Mouse (Mus musculus) forebrain, postnatal 0 days (tissue): ENCODE results near the gene Rrp8. TPM values are rescaled to one million over a fixed set of nuclear protein-coding genes. Genes with fewer than 3 reads are reported as not detected.

Experiments used
- ATAC-seq: fragments of 200-750 bp; cut with Nextera tagmentation; 2 replicates; pipeline ENCODE4 v1.8.0; 2017; ENCODE audit warnings: mild to moderate bottlenecking, moderate library complexity
- DNase-seq: peaks from one replicate; pipeline ENCODE4 v3.0.0-alpha.2; 2015
- H3K27ac ChIP-seq: fragments of 300-500 bp; sonication (generic); 2 replicates; pipeline ENCODE4 v1.5.1; 2014; ENCODE audit warnings: low read depth, mild to moderate bottlenecking, antibody characterized with exemption, low read length, moderate library complexity, mixed read lengths
- H3K27me3 ChIP-seq: fragments of 300-500 bp; sonication (generic); 2 replicates; pipeline ENCODE4 v1.6.1; 2014; ENCODE audit warnings: mild to moderate bottlenecking, low read length, mixed read lengths; ENCODE audit not compliant: insufficient read depth
- H3K36me3 ChIP-seq: fragments of 300-500 bp; sonication (generic); 2 replicates; pipeline ENCODE4 v1.6.1; 2014; ENCODE audit warnings: mild to moderate bottlenecking, moderate library complexity; ENCODE audit not compliant: insufficient read depth
- H3K4me1 ChIP-seq: fragments of 300-500 bp; sonication (generic); 2 replicates; pipeline ENCODE4 v1.6.1; 2014; ENCODE audit warnings: antibody characterized with exemption; ENCODE audit not compliant: insufficient read depth
- H3K4me2 ChIP-seq: fragments of 300-500 bp; sonication (generic); 2 replicates; pipeline ENCODE4 v1.6.1; 2014; ENCODE audit warnings: low read depth, mild to moderate bottlenecking, moderate library complexity
- H3K4me3 ChIP-seq: fragments of 300-500 bp; sonication (generic); 2 replicates; pipeline ENCODE4 v1.5.1; 2014; ENCODE audit warnings: low read depth, low read length, mixed read lengths
- H3K9ac ChIP-seq: fragments of 300-500 bp; sonication (generic); 2 replicates; pipeline ENCODE4 v1.6.1; 2014; ENCODE audit warnings: mild to moderate bottlenecking
- H3K9me3 ChIP-seq: fragments of 300-500 bp; sonication (generic); 2 replicates; pipeline ENCODE4 v1.6.1; 2016; ENCODE audit warnings: low read length
- CTCF ChIP-seq: sonication (generic); IDR thresholded peaks from 2 replicates; pipeline ENCODE4 v1.5.1; 2016; ENCODE audit warnings: antibody characterized with exemption, control low read depth, low read depth
- WGBS: fragments of 180-500 bp; shearing (Covaris S2); extraction: QIAGEN DNeasy Blood & Tissue Kit; methylation state at CpG from one replicate; pipeline ENCODE4 v1.1.7; 2014; 5-methylcytosine and 5-hydroxymethylcytosine counted together
- polyA plus RNA-seq: library from polyadenylated mRNA; unstranded; fragments of >200 nt; fragmentation: Nextera tagmentation; extraction: Ambion mirVana; gene quantifications from 2 replicates; pipeline ENCODE4 v1.2.1, GENCODE M21; 2015
- total RNA-seq: library from RNA; depleted of rRNA; stranded (reverse); fragments of >200 nt; gene quantifications from 2 replicates; pipeline ENCODE4 v1.2.3, GENCODE M21; 2014; rRNA removed

The Rrp8 gene
- total RNA-seq = 22.1 and 26.6 TPM in 2 replicates
- 16.0 and 19.1 TPM in 2 replicates for polyA plus RNA-seq

DNA sequence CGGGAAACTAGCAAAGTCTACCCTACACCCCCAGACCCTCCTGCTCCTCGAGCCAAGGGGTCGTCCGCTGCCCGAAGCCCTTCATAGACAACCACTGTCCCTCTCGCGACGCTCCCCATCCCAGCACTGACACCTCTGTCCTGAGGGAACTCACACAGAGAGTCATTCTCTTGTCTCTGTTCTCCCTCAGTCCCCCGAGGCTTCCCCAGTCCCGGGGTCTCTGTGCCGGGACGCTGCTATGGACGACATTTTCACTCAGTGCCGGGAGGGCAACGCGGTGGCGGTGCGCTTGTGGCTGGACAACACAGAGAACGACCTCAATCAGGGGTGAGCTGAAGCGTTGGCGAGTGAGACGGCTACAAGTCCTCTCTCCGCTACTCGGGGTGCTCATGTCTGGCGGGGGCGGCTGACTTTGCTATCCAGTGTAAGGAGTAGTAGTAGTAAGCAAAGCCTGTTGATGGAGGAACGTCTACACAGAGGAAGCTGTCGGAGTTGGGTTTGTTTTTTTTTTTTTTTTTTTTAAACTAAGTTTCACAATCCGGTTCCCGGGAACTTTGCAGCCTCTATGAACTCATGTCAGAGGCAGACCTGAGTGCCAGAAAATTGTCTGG, at the start of gene Rrp8:
Gene Rrp8 (minus strand): TSS at position 475 of the 611 bp plus-strand sequence.
- ATAC-seq (peak; percentile 19), DNase-seq (no peak)
- Histone ChIP-seq H3K36me3 (peaks cover 46% of the 10 kb centered on the region), H3K27me3 (no peaks in the 10 kb centered on the region), H3K27ac (peak within 1 kb of the TSS; percentile 71), H3K9ac (peak within 1 kb of the TSS; percentile 74), H3K4me3 (peak within 1 kb of the TSS; percentile 81), H3K4me1 (peaks cover 9% of the 10 kb centered on the region), H3K9me3 (no peaks in the 10 kb centered on the region), H3K4me2 (peak within 1 kb of the TSS; percentile 96)
- TF ChIP-seq CTCF = no peak
- under 1% methylated on average over 30 of the region's 30 CpGs for WGBS

GRCm38 (mm10) chr7:105786506-105787284, 49.5 kb upstream of the Rrp8 start:
- TF ChIP-seq CTCF = no peak
- DNase-seq (peak; percentile 63), ATAC-seq (peak; percentile 79)
- Histone ChIP-seq H3K27ac (peak overlapping the region; percentile 99), H3K4me2 (peak overlapping the region; percentile 83), H3K4me3 (peak overlapping the region; percentile 97), H3K4me1 (peaks cover 35% of the 10 kb centered on the region), H3K36me3 (peaks cover 18% of the 10 kb centered on the region), H3K27me3 (no peaks in the 10 kb centered on the region), H3K9me3 (no peaks in the 10 kb centered on the region), H3K9ac (peak overlapping the region; percentile 100)
- 4% methylated on average over 19 of the region's 20 CpGs for WGBS

DNA sequence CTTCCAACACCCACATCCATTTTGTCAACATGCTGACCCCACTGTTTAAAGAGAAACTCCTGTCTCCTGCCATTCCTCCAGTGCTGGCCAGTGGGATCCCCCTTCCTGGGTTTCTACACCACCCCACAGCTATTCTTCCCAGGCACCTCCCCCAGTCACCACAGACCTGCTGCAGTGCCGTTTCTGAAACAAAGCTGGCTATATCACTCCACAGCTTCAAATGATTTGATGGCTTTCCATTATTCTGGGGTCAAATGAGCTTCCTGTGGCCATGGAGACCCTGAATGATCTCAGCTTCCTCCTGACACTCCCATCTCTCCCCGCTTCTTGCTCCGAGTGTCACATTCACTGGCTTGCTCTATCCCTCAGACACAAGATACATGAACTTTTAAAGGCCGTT, 47.4 kb upstream of the Rrp8 start:
- Histone ChIP-seq H3K4me1 (peaks cover 35% of the 10 kb centered on the region), H3K9ac (peak overlapping the region; percentile 26; the same call in 1 of the 2 replicates), H3K9me3 (no peaks in the 10 kb centered on the region), H3K27ac (0 out of 2 replicates have a peak overlapping the region, but pooled peaks have one; percentile 0), H3K4me3 (peak overlapping the region; percentile 18; the same call in 1 of the 2 replicates), H3K36me3 (peaks cover 39% of the 10 kb centered on the region), H3K4me2 (peak overlapping the region; percentile 83), H3K27me3 (no peaks in the 10 kb centered on the region)
- no peak for TF ChIP-seq CTCF
- ATAC-seq = no peak
- DNase-seq = no peak
- WGBS = 6% methylated on average over 4 of the region's 4 CpGs

GRCm38 (mm10) chr7:105783861-105784260, 46.7 kb upstream of the Rrp8 start:
- H3K9me3 ChIP-seq = no peaks in the 10 kb centered on the region
- H3K4me1 ChIP-seq = peaks cover 30% of the 10 kb centered on the region
- TF ChIP-seq CTCF = no peak
- WGBS = 41% methylated on average over 4 of the region's 4 CpGs
- no peak overlapping the region for H3K9ac ChIP-seq
- peaks cover 45% of the 10 kb centered on the region for H3K36me3 ChIP-seq
- no peaks in the 10 kb centered on the region for H3K27me3 ChIP-seq
- no peak for DNase-seq
- H3K4me3 ChIP-seq = no peak overlapping the region
- no peak for ATAC-seq
- no peak overlapping the region for H3K27ac ChIP-seq
- peak overlapping the region; percentile 83; the same call in 1 of the 2 replicates for H3K4me2 ChIP-seq

GRCm38 (mm10) chr7:105778553-105779265, 41.5 kb upstream of the Rrp8 start:
- H3K4me2 ChIP-seq = peak overlapping the region; percentile 1; the same call in 1 of the 2 replicates
- TF ChIP-seq CTCF = no peak
- no peaks in the 10 kb centered on the region for H3K27me3 ChIP-seq
- no peaks in the 10 kb centered on the region for H3K9me3 ChIP-seq
- H3K36me3 ChIP-seq = peaks cover 51% of the 10 kb centered on the region
- ATAC-seq = peak; percentile 64
- no peak overlapping the region for H3K4me3 ChIP-seq
- 18% methylated on average over 4 of the region's 4 CpGs for WGBS
- H3K4me1 ChIP-seq = peaks cover 18% of the 10 kb centered on the region
- no peak for DNase-seq
- H3K27ac ChIP-seq = peak overlapping the region; percentile 57
- H3K9ac ChIP-seq = peak overlapping the region; percentile 18; the same call in 1 of the 2 replicates

DNA sequence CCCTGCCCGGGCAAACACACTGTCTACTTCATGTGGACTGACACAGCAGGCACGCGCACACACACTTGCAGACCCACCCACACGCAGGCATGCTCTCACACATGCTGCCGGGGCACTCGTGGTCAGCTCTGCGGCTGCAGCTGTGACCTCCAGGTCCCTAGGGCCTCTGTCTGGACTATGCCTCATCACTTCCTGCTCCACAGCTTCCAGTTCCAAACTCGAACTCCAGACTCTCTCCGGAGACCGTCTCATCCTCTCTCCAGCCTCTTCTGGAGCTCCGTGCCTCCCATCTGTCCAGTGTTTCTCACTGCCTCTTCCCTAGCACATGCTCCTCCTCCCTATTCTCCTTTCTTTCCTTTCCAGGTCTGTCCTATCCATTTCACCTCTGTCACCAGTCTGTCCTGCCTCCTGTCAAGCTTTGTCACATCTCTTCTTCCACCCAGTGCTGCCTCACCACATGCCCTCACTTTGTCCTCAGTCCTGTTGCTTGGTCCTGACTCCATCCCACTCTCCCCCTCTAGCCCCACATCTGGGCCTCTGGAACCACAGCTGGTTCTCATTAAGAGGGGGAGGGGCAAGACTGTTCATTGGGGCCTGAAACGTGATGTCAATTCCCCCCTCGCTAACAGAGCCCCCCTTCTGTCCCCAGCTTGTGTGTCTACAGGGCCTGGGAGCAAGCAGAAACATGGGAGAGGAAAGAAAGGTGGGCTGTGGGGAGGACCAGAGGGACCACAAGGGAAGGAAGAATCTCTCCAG, 40.8 kb upstream of the Rrp8 start:
- no peaks in the 10 kb centered on the region for H3K27me3 ChIP-seq
- H3K36me3 ChIP-seq = peaks cover 51% of the 10 kb centered on the region
- peaks cover 17% of the 10 kb centered on the region for H3K4me1 ChIP-seq
- WGBS = 63% methylated on average over 13 of the region's 13 CpGs
- no peak overlapping the region for H3K4me3 ChIP-seq
- H3K9me3 ChIP-seq = no peaks in the 10 kb centered on the region
- DNase-seq (no peak), ATAC-seq (peak; percentile 32)
- 0 out of 2 replicates have a peak overlapping the region, but pooled peaks have one; percentile 57 for H3K27ac ChIP-seq
- H3K4me2 ChIP-seq = peak overlapping the region; percentile 1; the same call in 1 of the 2 replicates
- H3K9ac ChIP-seq = 0 out of 2 replicates have a peak overlapping the region, but pooled peaks have one; percentile 18
- no peak for TF ChIP-seq CTCF
